Mouse (Mus musculus) cerebral cortex, adult 2 months (tissue): ENCODE measurements around the gene Serpinb13.

Experiments
- WGBS: fragments of 180-500 bp; shearing (Covaris S2); methylation state at CpG from one replicate; pipeline ENCODE4 v1.1.7; 2018; 5-methylcytosine and 5-hydroxymethylcytosine counted together

Serpinb13 gene

DNA sequence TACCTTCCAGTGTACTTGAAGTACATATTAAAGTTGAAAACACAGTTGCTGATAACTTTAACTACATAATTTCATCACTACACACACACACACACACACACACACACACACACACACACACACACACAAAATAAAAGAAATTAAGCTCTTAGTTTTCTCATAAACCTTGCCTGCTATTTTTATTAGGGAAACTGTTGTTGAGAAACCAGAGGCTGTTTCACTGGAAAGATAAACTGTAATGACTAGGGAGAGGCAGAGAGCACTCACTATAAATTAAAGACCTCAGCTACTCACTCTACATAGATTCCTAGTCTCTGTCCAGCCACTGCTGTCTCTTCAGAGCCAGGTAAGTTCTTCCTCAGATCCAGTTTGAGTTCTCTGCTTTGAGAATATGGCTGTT is at the start of gene Serpinb13:
TSS of gene Serpinb13 (plus strand) at position 301 of the 400 bp plus-strand sequence.

DNA sequence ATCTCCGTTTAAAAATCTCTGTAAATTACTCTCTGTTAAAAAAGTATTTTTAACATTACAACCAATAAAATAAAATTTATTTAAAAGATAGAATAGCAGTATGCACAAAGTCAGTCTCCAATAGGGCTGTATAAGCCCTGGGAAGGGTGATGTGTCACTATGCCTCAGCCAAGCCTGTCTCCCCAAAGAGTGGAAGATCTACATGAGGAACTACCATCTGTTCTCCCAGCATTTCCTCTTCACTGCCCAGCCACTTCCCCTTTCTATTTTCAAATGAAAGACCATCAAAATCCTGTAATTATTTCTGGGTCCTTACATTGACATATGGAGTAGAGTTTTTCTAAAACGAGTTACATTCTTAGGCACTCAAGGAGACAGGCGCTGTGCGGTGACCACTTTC is 48.8 kb upstream of the Serpinb13 start:
- 68% methylated on average over 4 of the region's 4 CpGs for WGBS

DNA sequence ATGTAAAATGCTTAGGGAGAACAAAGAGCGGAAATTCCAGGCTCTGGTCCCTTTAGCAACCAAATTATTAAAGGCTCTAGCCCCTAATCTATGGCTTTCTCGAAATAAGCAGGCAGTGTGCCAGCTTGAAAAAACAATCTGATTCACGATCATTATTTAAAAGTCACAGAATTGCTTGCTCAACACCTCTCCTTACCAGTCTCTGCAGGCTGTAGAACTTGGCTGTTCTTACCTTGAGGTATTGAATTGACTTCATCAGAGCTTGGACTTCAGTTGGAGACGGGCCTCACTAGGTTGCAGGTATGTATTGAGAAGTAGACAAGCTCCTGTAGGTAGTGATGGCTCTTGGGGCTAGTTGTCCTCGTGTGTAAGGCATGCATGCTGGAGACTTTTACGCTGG is 46.5 kb upstream of the Serpinb13 start, which contains the start of gene Serpinb12:
TSS of gene Serpinb12 (plus strand) at position 185 of the 400 bp plus-strand sequence.
- 79% methylated on average over 6 of the region's 6 CpGs for WGBS

DNA sequence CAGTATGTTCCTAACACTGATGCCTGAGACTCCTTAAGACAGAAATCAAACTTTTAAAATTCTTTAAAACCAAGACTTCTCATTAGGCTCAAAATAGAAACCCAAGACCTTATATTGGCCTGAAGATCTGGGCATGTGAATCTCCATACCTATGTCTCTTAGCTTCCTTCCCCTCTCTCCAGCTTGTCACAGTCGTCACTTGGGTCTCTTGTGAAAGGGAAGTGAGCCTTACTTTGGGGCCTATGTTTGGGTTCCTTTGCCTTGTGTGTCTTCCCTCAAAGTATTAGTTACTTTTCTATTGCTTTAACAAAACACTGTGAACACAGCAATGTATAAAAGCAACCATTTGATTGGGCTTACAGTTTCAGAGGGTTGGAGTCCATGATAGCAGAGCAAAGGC is 33.6 kb upstream of the Serpinb13 start:
- 79% methylated on average over 1 of the region's 1 CpGs for WGBS

DNA sequence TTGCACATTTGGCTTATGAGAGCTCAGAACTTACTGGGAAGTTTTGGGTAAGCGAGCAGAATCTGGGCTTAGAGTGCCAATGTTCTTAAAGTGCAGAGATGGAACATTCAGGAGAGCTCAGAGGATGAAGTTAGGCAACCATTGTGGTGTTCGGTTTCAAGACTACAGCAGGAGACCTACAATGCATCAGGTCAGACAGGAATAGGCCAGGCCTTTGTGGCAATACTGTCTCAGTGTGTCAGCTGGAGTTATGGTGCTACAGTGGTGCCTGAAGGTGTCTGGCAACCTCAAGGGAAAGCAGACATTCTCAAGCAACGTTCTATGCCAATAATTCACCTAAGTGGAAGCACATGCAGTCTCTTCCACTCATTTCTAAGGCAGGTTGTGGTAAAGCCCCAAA is 20.8 kb upstream of the Serpinb13 start:
- WGBS, result 86% methylated on average over 3 of the region's 3 CpGs

DNA sequence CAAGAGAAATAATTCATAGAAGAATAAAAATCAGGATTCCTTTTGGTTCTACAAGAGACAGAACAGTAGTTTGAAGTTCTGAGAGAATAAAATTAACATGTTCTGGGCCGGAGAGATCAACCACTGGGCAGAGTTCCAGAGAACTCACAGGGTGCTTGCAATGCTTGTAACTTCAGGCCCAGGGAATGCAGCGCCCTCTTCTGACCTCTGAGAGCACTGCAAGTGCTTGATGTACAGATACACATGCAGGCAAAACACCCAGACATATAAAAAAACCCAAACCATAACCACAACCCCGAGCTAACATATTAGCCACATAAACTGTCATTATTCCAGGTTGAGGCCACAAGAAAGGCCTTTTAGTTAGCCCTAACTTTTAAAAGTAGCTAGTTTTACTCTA is 19.8 kb upstream of the Serpinb13 start:
- WGBS, result 35% methylated on average over 3 of the region's 3 CpGs

DNA sequence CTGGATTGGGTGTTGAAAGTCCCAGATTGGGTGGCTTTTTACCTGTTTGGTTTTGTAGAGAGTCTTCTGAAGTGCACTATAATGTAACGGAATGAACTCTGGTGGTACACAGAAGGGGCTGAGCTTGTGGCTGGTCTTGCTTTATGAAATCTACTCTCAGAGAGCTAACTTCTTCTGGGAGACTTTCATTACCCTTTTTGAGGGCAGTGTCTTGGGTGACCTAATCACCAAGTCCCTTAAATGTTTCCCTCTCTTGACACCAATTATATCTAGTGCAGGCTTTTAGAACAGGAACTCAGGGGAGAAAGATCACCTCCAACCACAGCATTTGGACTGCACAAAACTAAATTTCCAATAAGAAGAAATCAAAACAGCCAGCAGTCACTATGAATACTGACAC is 2.3 kb downstream of the Serpinb13 start:
- WGBS, result 93% methylated on average over 1 of the region's 1 CpGs

DNA sequence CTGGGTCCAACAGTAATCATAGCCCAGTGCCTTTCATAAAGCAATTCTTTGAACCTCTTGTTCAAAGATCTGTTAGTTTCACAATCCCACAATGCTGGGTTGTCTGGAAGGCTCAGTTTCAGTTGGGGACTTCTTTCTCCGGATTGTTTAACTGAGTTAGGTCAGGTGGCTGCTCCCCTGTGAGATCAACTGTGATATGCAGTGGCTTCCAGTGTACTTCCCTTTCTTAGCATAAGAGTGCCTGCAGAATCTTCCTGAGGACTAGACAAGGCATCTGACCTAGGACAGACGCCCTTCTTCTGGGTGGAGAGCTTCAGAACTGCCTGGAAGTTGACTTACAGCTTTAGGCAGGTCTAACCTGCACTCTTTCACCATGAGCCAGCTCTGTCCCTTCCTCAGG is 3.1 kb downstream of the Serpinb13 start:
- WGBS, result 75% methylated on average over 2 of the region's 2 CpGs

DNA sequence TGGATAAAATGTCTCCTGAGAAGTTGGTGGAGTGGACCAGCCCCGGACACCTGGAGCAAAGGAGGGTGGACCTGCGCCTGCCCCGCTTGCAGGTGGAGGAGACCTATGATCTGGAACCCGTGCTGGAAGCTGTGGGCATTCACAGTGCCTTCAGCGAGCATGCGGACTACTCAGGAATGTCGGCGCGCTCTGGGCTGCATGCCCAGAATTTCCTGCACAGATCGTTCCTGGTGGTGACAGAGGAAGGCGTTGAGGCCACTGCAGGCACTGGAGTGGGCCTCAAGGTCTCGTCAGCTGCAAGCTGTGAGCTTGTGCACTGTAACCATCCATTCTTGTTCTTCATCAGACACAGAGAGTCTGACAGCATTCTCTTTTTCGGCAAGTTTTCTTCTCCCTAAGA is 19.6 kb downstream of the Serpinb13 start:
- 50% methylated on average over 13 of the region's 13 CpGs for WGBS

DNA sequence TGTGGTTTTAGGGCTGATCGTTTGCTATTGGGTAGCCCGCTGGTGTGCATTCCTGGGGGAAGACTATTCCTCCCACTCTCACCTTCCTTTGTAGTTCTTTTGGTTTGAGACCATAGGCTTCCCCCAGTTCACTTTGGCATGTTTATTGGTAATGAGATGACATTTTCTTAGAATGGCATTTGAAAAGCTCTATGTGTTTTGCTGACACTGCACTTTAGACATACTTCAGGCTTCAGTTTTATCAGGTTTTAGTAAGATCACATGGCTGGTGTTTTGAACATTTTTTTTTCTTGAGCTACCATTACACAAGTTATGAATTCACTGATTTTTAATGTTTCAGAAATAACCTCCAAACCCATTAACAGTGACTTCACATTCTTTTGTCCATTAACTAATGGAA is 21.0 kb downstream of the Serpinb13 start:
- 92% methylated on average over 2 of the region's 2 CpGs for WGBS

DNA sequence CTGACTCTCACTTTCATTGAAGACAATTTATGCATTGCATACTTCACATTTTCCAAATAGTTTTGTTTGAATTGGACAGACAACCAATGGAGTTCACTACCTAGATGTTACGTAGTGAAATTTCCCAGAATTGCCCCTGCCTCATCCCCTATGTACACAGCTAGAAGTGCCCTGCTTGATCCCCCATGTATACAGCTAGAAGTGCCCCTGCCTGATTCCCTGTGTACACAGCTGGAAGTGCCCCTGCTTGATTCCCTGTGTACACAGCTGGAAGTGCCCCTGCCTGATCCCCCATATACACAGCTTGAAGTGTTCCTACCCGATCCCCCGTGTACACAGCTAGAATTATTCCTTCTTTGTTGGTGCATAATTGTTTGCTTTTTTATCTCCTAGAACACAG is 25.5 kb downstream of the Serpinb13 start:
- WGBS, result 83% methylated on average over 3 of the region's 3 CpGs

DNA sequence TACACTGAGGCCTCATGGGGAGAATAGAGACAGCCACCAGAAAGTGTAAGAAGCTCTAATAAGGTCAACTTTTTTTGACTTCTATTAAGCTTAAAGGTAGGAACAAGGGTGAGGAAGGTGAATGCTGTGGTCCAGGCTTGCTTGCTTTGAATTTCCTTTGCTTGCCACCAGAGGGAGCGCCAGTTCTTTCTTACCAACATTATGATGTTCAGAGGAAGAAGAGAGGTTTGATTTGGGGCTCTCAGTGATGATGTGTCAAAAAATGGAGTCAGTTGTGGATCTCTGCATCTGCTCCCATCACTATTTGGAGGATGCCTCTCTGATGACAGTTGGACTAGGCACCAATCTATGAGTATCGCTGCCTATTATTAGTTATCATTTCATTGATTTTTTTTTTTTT is 33.7 kb downstream of the Serpinb13 start:
- WGBS, result 46% methylated on average over 2 of the region's 2 CpGs

DNA sequence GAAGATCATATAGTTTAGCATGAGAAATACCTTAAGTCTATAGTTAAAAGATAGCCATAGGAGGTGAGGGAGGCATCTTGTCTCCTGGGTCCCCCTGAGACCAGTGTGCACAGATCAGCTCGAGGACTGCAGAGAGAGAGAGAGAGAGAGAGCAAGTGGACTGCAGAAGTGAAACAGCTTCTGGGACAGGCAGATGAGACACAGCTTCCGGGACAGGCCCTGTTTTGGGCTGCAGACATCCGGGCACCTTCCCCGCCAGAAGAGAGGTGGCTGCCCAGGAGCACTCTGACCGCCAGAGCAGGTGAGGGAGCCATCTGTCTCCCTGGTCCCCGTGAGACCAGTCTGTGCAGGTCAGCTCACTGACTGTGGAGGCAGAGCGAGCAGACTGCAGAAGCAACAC is 34.4 kb downstream of the Serpinb13 start:
- 90% methylated on average over 7 of the region's 7 CpGs for WGBS

DNA sequence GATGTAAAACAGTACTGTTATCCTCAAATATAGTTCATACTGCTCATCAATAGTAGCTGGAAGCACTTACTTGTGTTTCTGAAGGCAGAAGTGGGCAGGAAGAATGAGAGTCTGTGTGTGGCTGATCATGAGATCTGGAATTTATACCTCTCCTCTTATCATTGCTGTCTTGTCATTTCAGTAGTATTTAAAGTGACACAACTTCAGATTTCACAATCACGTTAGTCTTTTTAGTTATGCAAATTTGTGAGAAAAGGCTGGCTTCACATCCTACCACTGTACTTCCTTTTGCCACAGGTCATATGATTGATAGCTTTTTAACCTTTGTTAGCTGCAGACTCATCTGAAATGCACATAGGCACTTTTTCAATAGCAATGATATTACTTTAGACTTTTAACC is 45.1 kb downstream of the Serpinb13 start:
- 79% methylated on average over 1 of the region's 1 CpGs for WGBS

DNA sequence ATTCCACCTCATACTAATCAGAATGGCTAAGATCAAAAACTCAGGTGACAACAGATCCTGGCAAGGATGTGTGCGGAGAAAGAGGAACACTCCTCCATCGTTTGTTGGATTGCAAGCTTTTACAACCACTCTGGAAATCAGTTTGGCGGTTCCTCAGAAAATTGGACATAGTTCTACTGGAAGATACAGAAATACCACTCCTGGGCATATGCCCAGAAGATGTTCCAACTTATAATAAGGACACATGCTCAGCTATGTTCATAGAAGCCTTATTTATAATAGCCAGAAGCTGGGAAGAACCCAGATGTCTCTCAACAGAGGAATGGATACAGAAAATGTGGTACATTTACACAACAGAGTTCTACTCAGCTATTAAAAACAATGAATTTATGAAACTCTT is 53.5 kb downstream of the Serpinb13 start:
- 49% methylated on average over 3 of the region's 3 CpGs for WGBS
